Mouse (Mus musculus) brain, embryonic 14.5 days (tissue): ENCODE results near the gene Tmem121b. TPM values are rescaled to one million over a fixed set of nuclear protein-coding genes. Genes with fewer than 3 reads are reported as not detected.

Experiments used
- DNase-seq: peaks from one replicate; pipeline ENCODE4 v3.0.0-alpha.2; 2011; ENCODE audit warnings: low read depth
- CTCF ChIP-seq: fragments of 200-500 bp; IDR thresholded peaks from 2 replicates; pipeline ENCODE4 v1.5.1; 2012; ENCODE audit warnings: inconsistent platforms, mild to moderate bottlenecking, moderate library complexity, borderline replicate concordance; ENCODE audit not compliant: insufficient read depth, insufficient read length; ENCODE audit errors: extremely low read depth
- POLR2A ChIP-seq: fragments of 200-500 bp; IDR thresholded peaks from 2 replicates; pipeline ENCODE4 v1.6.1; 2012; ENCODE audit warnings: mild to moderate bottlenecking, inconsistent platforms, borderline replicate concordance; ENCODE audit not compliant: poor library complexity, insufficient read depth, insufficient read length, severe bottlenecking; ENCODE audit errors: extremely low read depth
- polyA plus RNA-seq: library from polyadenylated mRNA; depleted of rRNA; stranded (reverse); fragments of >200 nt; gene quantifications from 2 replicates; pipeline ENCODE4 v1.2.3, GENCODE M21; 2012; rRNA removed

Tmem121b gene
- polyA plus RNA-seq, 1 experiment, result 15.6 TPM

DNA sequence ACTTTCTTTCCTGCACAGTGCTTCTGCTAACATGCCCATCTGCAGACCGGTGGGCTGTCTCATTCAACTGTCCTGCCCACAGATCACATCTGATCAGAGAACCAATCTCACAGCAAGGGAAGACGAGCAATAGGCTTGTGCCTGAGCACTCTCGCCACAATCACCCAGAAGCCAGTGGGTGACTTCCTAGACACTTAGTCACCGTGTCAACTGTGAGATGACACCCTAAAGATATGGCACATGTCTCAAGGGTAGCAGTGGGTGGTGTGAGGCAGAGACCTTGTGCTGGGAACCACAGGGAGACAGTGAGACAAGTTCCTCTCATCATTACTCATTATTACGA is 40.5 kb downstream of the Tmem121b start:
- TF ChIP-seq CTCF, result no peak
- TF ChIP-seq POLR2A, result no peak
- DNase-seq, result no peak

DNA sequence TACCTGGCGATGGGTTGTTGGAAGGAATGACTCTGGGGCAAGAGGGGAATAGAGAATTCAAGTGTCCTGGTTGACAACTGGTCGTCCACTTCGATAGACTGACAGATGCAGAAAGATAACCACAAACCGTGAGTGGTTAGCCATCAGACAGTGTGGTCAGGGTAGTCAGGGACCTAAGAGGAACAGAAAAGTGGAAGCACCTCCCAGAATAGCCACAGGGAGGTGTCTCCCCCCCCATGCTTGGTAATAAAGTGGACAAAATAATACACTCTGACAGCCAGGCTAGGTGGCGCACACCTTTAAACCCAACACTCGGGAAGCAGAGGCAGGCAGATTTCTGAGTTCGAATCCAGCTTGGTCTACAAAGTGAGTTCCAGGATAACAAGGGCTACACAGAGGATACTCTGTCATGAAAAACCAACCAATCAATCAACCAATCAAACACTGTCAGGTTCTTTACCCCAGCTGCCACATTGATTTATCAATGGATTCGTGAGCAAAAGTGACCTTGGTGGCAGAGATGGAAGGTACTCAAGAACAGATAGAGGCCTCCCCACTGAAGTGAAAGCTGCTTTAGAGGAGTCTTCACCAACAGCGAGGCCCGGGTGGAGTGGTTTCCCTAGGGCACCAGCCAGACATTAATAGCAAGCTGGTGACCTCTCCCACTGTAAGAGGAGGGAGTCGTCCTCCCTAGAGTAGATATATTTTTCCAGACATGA is 41.1 kb downstream of the Tmem121b start:
- TF ChIP-seq CTCF (no peak), POLR2A (no peak)
- no peak for DNase-seq

DNA sequence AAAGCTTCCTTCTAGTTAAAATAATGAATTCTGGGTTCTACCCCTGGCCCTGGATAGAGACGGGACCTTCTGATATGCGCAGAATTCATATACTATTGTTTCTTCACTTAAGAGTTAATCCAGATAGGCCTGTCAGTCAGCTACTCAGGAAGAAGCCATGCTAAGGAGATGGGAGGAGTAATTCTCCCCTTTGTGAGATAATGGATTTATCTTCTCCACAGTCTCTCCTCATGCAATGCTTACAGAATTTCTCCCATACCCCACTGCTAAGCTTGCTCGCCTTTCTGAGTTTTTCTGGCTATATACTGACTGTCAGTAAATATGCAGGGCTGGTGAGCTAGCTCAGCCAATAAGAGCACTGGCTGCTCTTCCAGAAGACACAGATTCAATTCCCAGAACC is 43.4 kb downstream of the Tmem121b start:
- no peak for DNase-seq
- TF ChIP-seq POLR2A (no peak), CTCF (no peak)

DNA sequence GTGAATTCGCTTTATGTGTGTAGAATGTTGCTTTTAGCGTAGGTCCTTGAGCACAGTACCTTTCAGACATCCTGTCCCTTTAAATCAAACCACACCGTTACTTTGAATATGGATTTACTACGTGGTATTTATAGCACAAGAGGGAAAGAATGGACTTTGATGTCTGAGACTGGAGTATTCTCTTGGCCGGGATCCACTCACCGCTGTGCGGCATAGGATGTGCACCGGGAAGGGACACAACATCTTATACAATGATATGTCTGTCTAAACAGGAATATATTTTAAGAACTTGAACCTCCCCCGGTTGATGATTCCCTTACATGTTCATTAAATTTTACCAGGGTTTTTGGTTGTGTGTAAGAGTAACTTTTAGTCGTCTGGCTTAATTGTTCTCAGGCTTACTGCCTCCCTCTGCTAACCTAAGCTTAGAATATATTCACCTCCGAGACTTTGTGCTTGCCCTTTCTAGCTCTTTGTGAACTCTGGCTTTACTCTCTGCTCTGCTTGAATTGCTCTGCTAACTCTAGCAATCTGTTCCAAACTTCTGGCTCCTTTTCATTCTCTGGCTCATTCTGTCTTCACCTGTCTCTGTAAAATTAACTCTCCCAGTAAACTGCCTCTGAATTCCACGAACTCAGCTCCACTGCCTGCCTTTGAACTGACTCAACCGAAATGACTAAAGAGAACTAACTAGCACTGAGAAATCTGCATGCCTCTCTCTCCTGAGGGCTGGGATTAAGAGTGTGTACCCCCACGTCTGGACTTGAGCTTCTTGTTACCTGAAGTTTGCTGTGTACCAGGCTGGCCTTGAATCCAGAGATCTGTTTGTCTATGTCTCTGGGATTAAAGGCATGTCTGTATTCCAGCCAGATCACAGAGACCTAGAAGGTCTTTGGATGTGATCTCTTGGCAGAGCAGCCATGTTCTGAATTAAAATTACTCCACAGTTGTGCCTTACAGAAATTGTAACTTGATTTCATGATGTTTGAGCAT is 49.9 kb downstream of the Tmem121b start:
- no peak for DNase-seq

DNA sequence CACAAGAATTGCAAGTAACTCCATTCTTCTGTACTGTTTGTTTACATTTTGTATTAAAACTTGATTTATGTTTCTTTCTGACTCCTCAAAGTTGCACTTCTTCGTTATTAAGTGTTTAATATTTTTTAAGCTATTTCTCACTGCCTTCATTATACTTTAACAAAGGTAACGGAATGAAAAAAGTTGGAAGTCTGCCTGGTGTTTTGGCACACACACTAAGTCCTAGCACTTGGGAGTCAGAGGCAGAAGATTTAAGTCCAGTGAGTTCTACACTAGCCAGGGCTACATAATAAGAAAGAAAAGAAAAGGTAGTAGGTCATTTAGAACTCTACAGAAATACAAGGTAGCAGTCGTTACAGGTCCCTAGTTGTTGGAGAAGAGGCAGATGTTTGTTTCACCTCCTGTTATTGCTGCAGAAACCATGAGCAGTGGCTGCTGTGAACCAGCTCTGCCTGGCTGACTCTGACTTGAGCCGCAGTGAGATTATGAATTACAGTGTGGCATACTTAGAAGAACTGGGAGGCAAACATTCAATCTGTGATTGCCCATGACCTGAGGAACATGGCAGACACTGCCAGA is 51.3 kb downstream of the Tmem121b start:
- DNase-seq, result no peak
- TF ChIP-seq CTCF, result no peak
- no peak for TF ChIP-seq POLR2A

More for the DNA sequence above, 49.9 kb downstream of the Tmem121b start:
- TF ChIP-seq CTCF (no peak), POLR2A (no peak)

Other genes with a start within 250 kb of the Tmem121b start
- 0.07 TPM in 1 of 2 replicates, not detected in the other for gene D330020A13Rik, start 199.4 kb downstream of the Tmem121b start, polyA plus RNA-seq
- 0.29 and 0.63 TPM in 2 replicates for gene B4galnt3, start 199.2 kb downstream of the Tmem121b start, polyA plus RNA-seq
- gene Kdm5a, start 129.7 kb downstream of the Tmem121b start, polyA plus RNA-seq, result 10.7 and 15.3 TPM in 2 replicates
- 10.2 TPM in 2 replicates for gene Ccdc77, start 129.4 kb downstream of the Tmem121b start, polyA plus RNA-seq
- gene Il17ra, start 30.6 kb downstream of the Tmem121b start, polyA plus RNA-seq, result 4.6 and 5.2 TPM in 2 replicates
- 22.1 and 26.4 TPM in 2 replicates for gene Hdhd5, start 37.5 kb upstream of the Tmem121b start, polyA plus RNA-seq
- gene Cecr2, start 172.6 kb upstream of the Tmem121b start, polyA plus RNA-seq, result 9.3 and 10.4 TPM in 2 replicates